Comparison of ENCODE assay signal across 8 mouse cellular contexts in the genomic region with DNA sequence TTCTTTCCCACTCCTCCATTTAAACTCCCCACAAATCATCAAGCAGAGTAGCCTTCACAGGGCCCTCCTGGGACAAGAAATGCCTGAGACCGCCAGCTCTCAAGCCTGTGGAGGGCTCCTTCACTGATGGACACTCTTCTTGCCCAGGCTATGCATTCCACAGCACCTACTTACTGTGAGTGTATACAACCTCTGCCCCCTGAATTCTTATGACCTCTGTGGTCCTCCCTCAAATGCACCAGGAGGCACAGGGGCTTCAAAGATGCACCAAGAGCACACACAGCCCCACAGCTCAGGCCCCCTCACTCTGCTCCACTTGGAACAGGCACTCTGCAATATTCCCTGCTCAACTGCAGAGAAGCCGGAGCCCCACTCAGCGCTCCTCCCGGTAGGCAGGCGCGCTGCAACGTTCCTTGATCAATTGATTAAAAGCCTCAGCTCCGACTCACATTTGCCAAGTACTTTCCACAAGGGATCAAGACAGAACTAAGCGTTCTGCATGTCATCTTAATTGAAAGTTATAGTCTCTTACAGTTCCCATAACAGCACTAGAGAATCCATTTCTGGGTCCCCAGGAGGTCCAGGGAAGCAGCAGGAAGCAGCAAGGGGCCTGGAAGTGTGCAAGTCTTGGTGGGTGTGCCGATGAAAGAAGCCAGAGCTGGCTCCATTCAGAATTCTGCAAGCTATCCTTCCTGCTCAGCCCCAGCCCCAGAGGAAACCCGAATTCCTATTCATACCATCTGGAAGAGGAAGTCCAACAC. TPM values are rescaled to one million over a fixed set of nuclear protein-coding genes. Genes with fewer than 3 reads are reported as not detected.
A peak's percentile ranks its signal among the peaks of the same experiment; 100 is the strongest.
DNase-seq lines count a peak whose midpoint lies in the region; ATAC-seq lines count a peak whose summit lies in the region.

No protein-coding gene starts in this region.

- H3K27ac ChIP-seq in midbrain, embryonic 13.5 days, result peak overlapping the region; percentile 63

- H3K4me2 ChIP-seq in midbrain, embryonic 13.5 days (replicated peaks), result peak overlapping the region; percentile 45

- peak; percentile 43; the same call in 1 of the 2 replicates for ATAC-seq in common myeloid progenitor, adult 5-6 weeks (replicated peaks; ENCODE audit: low read depth, poor library complexity, severe bottlenecking)
- ATAC-seq in hematopoietic stem cell, adult 5-6 weeks (replicated peaks in 1 of 2; ENCODE audit: insufficient read depth in 1 of 2, low FRiP score in 2 of 2, low TSS enrichment in 1 of 2, low read depth in 1 of 2, poor library complexity in 2 of 2, severe bottlenecking in 2 of 2), result peak; percentile 35 to 41; a peak in 1 of 4 replicates
- ATAC-seq in midbrain, embryonic 13.5 days, result peak; percentile 65

- intact Hi-C loops in gastrocnemius, postnatal 14 days (cut with DNase I; ENCODE audit: low total_unique reads), result no loop called here

- no peaks in the 10 kb centered on the region for H3K36me3 ChIP-seq in midbrain, embryonic 13.5 days

- no peaks in the 10 kb centered on the region for H3K9me3 ChIP-seq in midbrain, embryonic 13.5 days

- H3K4me1 ChIP-seq in midbrain, embryonic 13.5 days (replicated peaks), result peaks cover 35% of the 10 kb centered on the region

- DNase-seq in gastrocnemius, postnatal 25 days, result peak; percentile 40
- no peak for DNase-seq in gastrocnemius, postnatal 14 days
- no peak for DNase-seq in left cerebral cortex, adult 11 months (ENCODE audit: low spot score)
- DNase-seq in spleen, adult 12 weeks (ENCODE audit: low spot score), result no peak
- DNase-seq in adrenal gland, adult 2 months, result no peak

- no peak overlapping the region for H3K4me3 ChIP-seq in midbrain, embryonic 13.5 days (replicated peaks)

- H3K9ac ChIP-seq in midbrain, embryonic 13.5 days (replicated peaks), result 0 out of 2 replicates have a peak overlapping the region, but pooled peaks have one; percentile 5

- H3K27me3 ChIP-seq in midbrain, embryonic 13.5 days, result peaks cover 70% of the 10 kb centered on the region

- 4% methylated on average over 11 of the region's 11 CpGs for WGBS in midbrain, embryonic 13.5 days

RNA-seq across cellular contexts. Expression of gene Vangl1, which starts 10.0 kb away (rescaled TPM):
- 1 to 10 TPM; 3.3 to 4.6 TPM for total RNA-seq in gastrocnemius, postnatal 25 days (2021)
- 10 to 100 TPM in 1 of 2 experiments, 1 to 10 TPM in 1; 8.8 to 10.6 TPM for total RNA-seq in gastrocnemius, postnatal 14 days (2021)
- total RNA-seq in common myeloid progenitor, adult 5-6 weeks (2017), result 4.3 and 5.4 TPM in 2 replicates
- 4.6 and 6.6 TPM in 2 replicates for total RNA-seq in hematopoietic stem cell, adult 5-6 weeks (2017)
- polyA plus RNA-seq in midbrain, embryonic 13.5 days (2015; fragmentation: Nextera tagmentation; extraction: Ambion mirVana), result 5.9 and 7.3 TPM in 2 replicates
- total RNA-seq in adrenal gland, adult 2 months (2021), result 10 to 100 TPM; 33.2 to 33.4 TPM
- polyA plus RNA-seq in adrenal gland, adult 2 months (2012; rRNA removed), result 19.4 and 27.3 TPM in 2 replicates
